ENCODE assay signal across 21 mouse cellular contexts in genomic region chr10:13976267-13976666, GRCm38 (mm10). TPM values are rescaled to one million over a fixed set of nuclear protein-coding genes. Genes with fewer than 3 reads are reported as not detected.
DNase-seq lines count a peak whose midpoint lies in the region; ATAC-seq and TF ChIP-seq lines count a peak whose summit lies in the region.
"Had no signal": no experiment of that assay in that cellular context is flagged by ENCODE, and none has a peak within 500 bp of the region (broad histone marks: within the 10 kb centered on the region; RNA-seq: fewer than 3 reads in every experiment).

No protein-coding gene starts in this region.

- no peak for TF ChIP-seq POLR2A in heart, adult 2 months (IDR thresholded peaks at IDR 0.05; ENCODE audit: insufficient read depth, low read depth, low read length)
- TF ChIP-seq POLR2A in small intestine, adult 2 months (IDR thresholded peaks at IDR 0.05; ENCODE audit: low read depth, low read length) = no peak

- H3K9ac ChIP-seq in heart, adult 2 months (ENCODE audit: low read depth, low read length) = no peak overlapping the region
- no peak overlapping the region for H3K9ac ChIP-seq in kidney, postnatal 0 days (ENCODE audit: low read depth, low read length)
- H3K9ac ChIP-seq: embryonic facial prominence, embryonic 13.5 days; forebrain, embryonic 15.5 days; hindbrain, embryonic 13.5 days; kidney, embryonic 15.5 days; limb, embryonic 13.5 days; liver, embryonic 15.5 days; midbrain, embryonic 12.5 days; neural tube, embryonic 13.5 days; stomach, embryonic 15.5 days had no signal

- no peak overlapping the region for H3K4me3 ChIP-seq in heart, adult 2 months
- no peak overlapping the region for H3K4me3 ChIP-seq in kidney, postnatal 0 days (replicated peaks; ENCODE audit: low read depth, low read length)
- no peak overlapping the region for H3K4me3 ChIP-seq in brown adipose tissue, adult 24 weeks (ENCODE audit: insufficient read depth, low read depth, low read length)
- H3K4me3 ChIP-seq in small intestine, adult 2 months (ENCODE audit: low read depth, low read length) = no peak overlapping the region
- H3K4me3 ChIP-seq: embryonic facial prominence, embryonic 13.5 days; forebrain, embryonic 15.5 days; hindbrain, embryonic 13.5 days; kidney, embryonic 15.5 days; limb, embryonic 13.5 days; liver, embryonic 15.5 days; midbrain, embryonic 12.5 days; neural tube, embryonic 13.5 days; stomach, embryonic 15.5 days had no signal

- peaks cover 27% of the 10 kb centered on the region for H3K36me3 ChIP-seq in heart, adult 2 months (ENCODE audit: control insufficient read depth, insufficient read depth, low read length)
- no peaks in the 10 kb centered on the region for H3K36me3 ChIP-seq in kidney, postnatal 0 days (ENCODE audit: insufficient read depth, low read length)
- H3K36me3 ChIP-seq in small intestine, adult 2 months (ENCODE audit: control insufficient read depth, insufficient read depth, low read length) = no peaks in the 10 kb centered on the region
- H3K36me3 ChIP-seq: embryonic facial prominence, embryonic 13.5 days; forebrain, embryonic 15.5 days; hindbrain, embryonic 13.5 days; kidney, embryonic 15.5 days; limb, embryonic 13.5 days; liver, embryonic 15.5 days; midbrain, embryonic 12.5 days; neural tube, embryonic 13.5 days; stomach, embryonic 15.5 days had no signal

- peaks cover 6% of the 10 kb centered on the region for H3K79me2 ChIP-seq in heart, adult 2 months (replicated peaks; ENCODE audit: control insufficient read depth, insufficient read depth, low read length)

- TF ChIP-seq CTCF in heart, adult 2 months (IDR thresholded peaks at IDR 0.05) = peak; percentile 14
- TF ChIP-seq CTCF in kidney, postnatal 0 days (IDR thresholded peaks at IDR 0.05; ENCODE audit: low read depth) = no peak
- TF ChIP-seq CTCF in small intestine, adult 2 months (IDR thresholded peaks at IDR 0.05; ENCODE audit: extremely low read depth, insufficient read length, insufficient replicate concordance, low read depth, low read length) = no peak

- intact Hi-C loops in heart, adult 2 months (cut with DNase I) = no loop called here

- ATAC-seq in kidney, postnatal 0 days (replicated peaks; ENCODE audit: low FRiP score, low read depth) = no peak
- ATAC-seq: forebrain, embryonic 15.5 days; inflammation-experienced regulatory T-cells, adult 6 months had no signal

- no peak for TF ChIP-seq EP300 in heart, adult 2 months (IDR thresholded peaks at IDR 0.05; ENCODE audit: insufficient read depth, low read depth, low read length)

- WGBS in heart, adult 2 months = 40% methylated on average over 6 of the region's 6 CpGs
- 40% methylated on average over 6 of the region's 6 CpGs for WGBS in kidney, postnatal 0 days
- 31% methylated on average over 6 of the region's 6 CpGs for WGBS in small intestine, adult 2 months

- no peak overlapping the region for H3K4me2 ChIP-seq in kidney, postnatal 0 days (ENCODE audit: low read length)
- H3K4me2 ChIP-seq: embryonic facial prominence, embryonic 13.5 days; forebrain, embryonic 15.5 days; hindbrain, embryonic 13.5 days; kidney, embryonic 15.5 days; limb, embryonic 13.5 days; liver, embryonic 15.5 days; midbrain, embryonic 12.5 days; neural tube, embryonic 13.5 days; stomach, embryonic 15.5 days had no signal

- no peaks in the 10 kb centered on the region for H3K27me3 ChIP-seq in heart, adult 2 months (ENCODE audit: control insufficient read depth, insufficient read depth, low read length)
- no peaks in the 10 kb centered on the region for H3K27me3 ChIP-seq in kidney, postnatal 0 days (ENCODE audit: insufficient read depth, low read length)
- H3K27me3 ChIP-seq in small intestine, adult 2 months (ENCODE audit: control insufficient read depth, insufficient read depth, low read length) = no peaks in the 10 kb centered on the region
- H3K27me3 ChIP-seq: embryonic facial prominence, embryonic 13.5 days; forebrain, embryonic 15.5 days; hindbrain, embryonic 13.5 days; kidney, embryonic 15.5 days; liver, embryonic 15.5 days; midbrain, embryonic 12.5 days; neural tube, embryonic 13.5 days; stomach, embryonic 15.5 days had no signal

- H3K9me3 ChIP-seq in kidney, postnatal 0 days (replicated peaks; ENCODE audit: low read length) = no peaks in the 10 kb centered on the region
- H3K9me3 ChIP-seq: embryonic facial prominence, embryonic 13.5 days; forebrain, embryonic 15.5 days; hindbrain, embryonic 13.5 days; kidney, embryonic 15.5 days; limb, embryonic 13.5 days; liver, embryonic 15.5 days; midbrain, embryonic 12.5 days; neural tube, embryonic 13.5 days; stomach, embryonic 15.5 days had no signal

- H3K4me1 ChIP-seq in heart, adult 2 months (ENCODE audit: control insufficient read depth, insufficient read depth, low read length) = peaks cover 14% of the 10 kb centered on the region
- H3K4me1 ChIP-seq in kidney, postnatal 0 days (replicated peaks; ENCODE audit: insufficient read depth, low read length) = no peaks in the 10 kb centered on the region
- H3K4me1 ChIP-seq in brown adipose tissue, adult 24 weeks (ENCODE audit: control insufficient read depth, insufficient read depth, insufficient read length, low read length) = peaks cover 17% of the 10 kb centered on the region
- peaks cover 7% of the 10 kb centered on the region; the same call in 1 of the 2 replicates for H3K4me1 ChIP-seq in small intestine, adult 2 months (ENCODE audit: control insufficient read depth, insufficient read depth, insufficient read length, low read length)
- H3K4me1 ChIP-seq: hindbrain, embryonic 13.5 days; limb, embryonic 13.5 days; liver, embryonic 15.5 days; midbrain, embryonic 12.5 days; stomach, embryonic 15.5 days had no signal

- DNase-seq in heart, adult 2 months = no peak
- DNase-seq in heart, adult 9 months (ENCODE audit: low spot score in 2 of 2) = no peak
- DNase-seq in kidney, postnatal 0 days (ENCODE audit: low spot score) = peak; percentile 26
- no peak for DNase-seq in kidney, adult 8-10 months
- DNase-seq in spleen, postnatal 4 days (ENCODE audit: low spot score in 2 of 2) = no peak
- DNase-seq: adrenal gland, postnatal 10 days; B cell, adult 2 months; cerebellum, postnatal 10 days; thymus, adult 18-20 months had no signal

- peak overlapping the region; percentile 31 for H3K27ac ChIP-seq in heart, adult 2 months
- H3K27ac ChIP-seq in kidney, postnatal 0 days = no peak overlapping the region
- peak overlapping the region; percentile 57 for H3K27ac ChIP-seq in brown adipose tissue, adult 24 weeks (replicated peaks; ENCODE audit: low read depth, low read length)
- H3K27ac ChIP-seq in small intestine, adult 2 months (ENCODE audit: insufficient read depth, low read depth, low read length) = peak overlapping the region; percentile 16; the same call in 1 of the 2 replicates
- H3K27ac ChIP-seq: embryonic facial prominence, embryonic 13.5 days; forebrain, embryonic 15.5 days; hindbrain, embryonic 13.5 days; kidney, embryonic 15.5 days; limb, embryonic 13.5 days; liver, embryonic 15.5 days; midbrain, embryonic 12.5 days; neural tube, embryonic 13.5 days; stomach, embryonic 15.5 days had no signal

RNA-seq across cellular contexts. Expression of gene Hivep2, which starts 10.4 kb away (rescaled TPM):
- 10 to 100 TPM; 20.9 to 22.6 TPM for total RNA-seq in heart, adult 2 months (2021)
- polyA plus RNA-seq in heart, adult 2 months (2012; rRNA removed) = 5.3 and 10.3 TPM in 2 replicates
- polyA plus RNA-seq in kidney, postnatal 0 days (2015; fragmentation: Nextera tagmentation; extraction: Ambion mirVana) = 3.4 and 4.2 TPM in 2 replicates
- polyA plus RNA-seq in brown adipose tissue, adult 24 weeks (2012; ENCODE audit: insufficient read depth, insufficient read length, missing spikeins) = 11.9 and 12.6 TPM in 2 replicates
- 2.0 and 4.2 TPM in 2 replicates for polyA plus RNA-seq in small intestine, adult 2 months (2012; rRNA removed)
